Mouse (Mus musculus) lung, adult 2 months (tissue): ENCODE results near the gene Cyld.

Source experiments
- CTCF ChIP-seq: fragments of 200-500 bp; IDR thresholded peaks from 2 replicates; pipeline ENCODE4 v1.5.1; 2011; ENCODE audit warnings: mild to moderate bottlenecking, low read length, control low read depth; ENCODE audit not compliant: insufficient read depth
- POLR2A ChIP-seq: fragments of 200-500 bp; IDR thresholded peaks from 2 replicates; pipeline ENCODE4 v1.6.1; 2011; ENCODE audit warnings: low read depth, mild to moderate bottlenecking, control low read depth, low read length, borderline replicate concordance; ENCODE audit errors: extremely low read depth

- TF ChIP-seq CTCF, result no peak
- no peak for TF ChIP-seq POLR2A
Measured at GRCm38 (mm10) chr8:88668400-88669086, 28.3 kb upstream of the Cyld start.
